Mouse (Mus musculus) forelimb bud, embryonic 11.5 days (tissue): ENCODE results near the gene Ap3d1.

Source experiments
- DNase-seq: peaks from one replicate; pipeline ENCODE4 v3.0.0-alpha.2; 2012; ENCODE audit warnings: low read depth, low spot score

Ap3d1 gene

GRCm38 (mm10) chr10:80666837-80667412 lies 75.1 kb downstream of the Ap3d1 start:
- no peak for DNase-seq

DNA sequence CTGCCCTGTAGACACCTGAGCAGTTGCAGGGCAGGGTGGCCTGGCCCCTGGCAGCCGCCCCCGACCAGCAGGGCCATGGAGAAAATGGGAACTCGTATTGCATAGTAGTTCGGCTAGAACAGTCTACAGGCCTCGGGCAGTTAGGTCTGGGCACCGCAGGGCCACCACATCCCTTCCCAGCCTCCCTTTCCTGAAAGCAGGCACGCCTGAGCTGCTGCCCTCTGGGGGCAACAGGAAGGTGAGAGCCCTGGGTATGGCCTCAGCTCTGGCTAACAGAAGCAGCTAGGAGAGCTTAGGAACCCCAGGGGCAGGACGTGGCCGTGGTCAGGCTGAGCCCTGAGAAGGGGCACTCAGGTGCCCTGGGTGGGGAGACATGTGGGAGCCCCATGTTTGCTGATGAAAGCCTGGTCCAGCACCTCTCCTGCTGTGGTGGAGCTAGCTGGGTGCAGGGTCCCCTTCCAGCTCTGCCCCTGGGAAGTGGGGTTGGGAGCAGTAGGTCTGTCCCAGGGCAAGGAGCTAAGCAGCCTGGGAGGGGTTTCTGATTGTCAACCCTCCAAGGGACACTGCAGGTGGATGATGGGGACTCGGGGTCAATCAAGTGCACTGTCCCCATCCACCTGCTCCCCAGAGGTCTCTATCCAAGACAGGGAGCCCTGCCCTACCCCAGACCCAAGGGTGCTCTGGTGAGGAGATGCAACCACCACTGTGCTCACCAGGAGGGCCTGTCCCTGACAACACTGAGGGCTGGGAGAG lies 75.9 kb downstream of the Ap3d1 start:
- DNase-seq, result no peak

DNA sequence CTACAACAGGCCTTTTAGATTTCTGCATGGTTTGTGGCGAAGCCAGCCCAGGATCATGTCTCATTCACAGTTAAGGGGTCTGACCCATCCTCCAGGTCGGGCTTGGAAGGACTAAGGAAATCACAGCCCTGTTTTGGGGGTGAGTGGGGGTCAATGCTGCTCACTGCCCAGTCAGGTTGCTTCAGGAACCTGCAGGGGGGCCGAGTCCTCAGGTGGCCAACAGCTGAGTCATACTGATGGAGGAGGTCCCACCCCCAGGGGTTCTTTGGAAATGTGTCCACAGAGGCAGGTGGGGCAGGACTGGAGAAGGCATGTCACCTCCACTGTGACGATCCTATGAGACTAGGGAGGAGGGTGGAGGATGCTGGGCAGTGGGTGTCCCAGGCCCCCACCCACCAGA lies 76.6 kb downstream of the Ap3d1 start:
- DNase-seq, result no peak

DNA sequence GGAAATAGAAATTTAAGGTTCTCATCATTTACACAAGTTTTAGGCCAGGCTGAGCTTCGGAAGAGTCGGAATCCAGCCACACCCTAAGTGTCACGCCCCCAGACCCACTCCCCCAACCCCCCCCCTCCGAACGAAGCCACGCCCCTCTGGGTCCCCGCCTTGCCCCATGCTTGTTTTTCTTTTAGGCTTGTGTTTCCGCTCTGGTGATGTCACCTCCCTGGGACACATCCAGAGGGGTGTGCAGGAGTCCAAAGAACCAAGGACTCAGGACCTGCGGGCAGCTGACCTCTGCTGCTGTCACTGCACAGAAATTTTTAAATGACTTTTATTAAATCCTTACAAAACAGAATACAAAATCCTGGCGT lies 77.1 kb downstream of the Ap3d1 start:
- no peak for DNase-seq

- DNase-seq, result no peak
Observed at GRCm38 (mm10) chr10:80664197-80665015, 77.7 kb downstream of the Ap3d1 start.

DNA sequence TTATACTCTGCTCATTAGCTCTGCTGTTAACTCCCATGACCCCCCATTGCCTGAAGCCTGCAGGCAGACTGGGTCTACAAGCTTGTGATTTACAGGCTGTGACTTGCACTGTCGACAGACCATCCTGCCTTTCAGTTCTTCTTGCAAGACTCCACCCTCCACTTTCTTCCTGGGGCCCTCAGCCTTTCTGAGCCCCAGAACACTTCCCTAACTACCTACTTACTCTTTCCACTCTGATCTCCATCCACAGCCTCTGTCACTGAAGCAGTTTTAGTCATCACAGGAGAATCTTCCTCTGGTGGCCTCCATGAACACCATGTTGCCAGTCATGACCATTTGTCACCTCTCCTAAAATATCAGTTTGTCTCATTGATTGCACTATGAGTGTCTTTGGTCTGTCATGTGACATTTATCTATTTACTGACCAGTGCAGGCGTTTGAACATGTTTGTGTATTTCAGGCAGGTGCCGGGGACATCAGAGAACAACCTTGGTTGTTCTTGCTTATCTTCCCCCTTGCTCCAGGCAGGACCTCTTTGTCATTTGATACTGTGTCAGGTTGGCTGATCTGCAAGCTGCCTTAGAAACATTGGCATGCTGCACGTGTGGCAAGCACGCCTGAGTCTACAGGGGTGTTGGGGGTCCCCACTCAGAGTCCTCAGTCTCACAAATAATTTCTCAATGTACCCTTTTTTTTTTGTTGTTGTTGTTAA lies 78.4 kb downstream of the Ap3d1 start:
- peak; percentile 39 for DNase-seq

DNA sequence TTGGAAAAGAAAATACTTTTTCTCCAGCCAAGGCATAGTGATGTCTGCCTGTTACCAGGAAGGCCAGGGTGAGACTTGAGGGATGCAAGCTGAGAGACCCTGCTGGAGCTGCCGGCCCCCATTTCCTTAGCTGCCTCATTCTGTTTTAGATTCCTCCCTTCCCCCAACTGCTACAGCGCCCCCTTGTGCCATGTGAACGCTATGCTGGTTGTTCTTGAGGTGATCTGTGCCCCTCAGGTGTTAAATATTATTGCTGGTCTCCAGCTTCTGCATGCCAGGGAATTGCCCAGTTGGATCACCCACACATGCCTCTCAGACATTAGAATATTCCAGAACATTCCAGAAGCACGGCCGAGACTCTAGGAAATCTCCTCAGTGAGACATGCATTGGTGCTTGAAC lies 80.9 kb downstream of the Ap3d1 start:
- peak; percentile 56 for DNase-seq

- peak; percentile 72 for DNase-seq
Observed at GRCm38 (mm10) chr10:80659213-80659612, 82.9 kb downstream of the Ap3d1 start.

DNA sequence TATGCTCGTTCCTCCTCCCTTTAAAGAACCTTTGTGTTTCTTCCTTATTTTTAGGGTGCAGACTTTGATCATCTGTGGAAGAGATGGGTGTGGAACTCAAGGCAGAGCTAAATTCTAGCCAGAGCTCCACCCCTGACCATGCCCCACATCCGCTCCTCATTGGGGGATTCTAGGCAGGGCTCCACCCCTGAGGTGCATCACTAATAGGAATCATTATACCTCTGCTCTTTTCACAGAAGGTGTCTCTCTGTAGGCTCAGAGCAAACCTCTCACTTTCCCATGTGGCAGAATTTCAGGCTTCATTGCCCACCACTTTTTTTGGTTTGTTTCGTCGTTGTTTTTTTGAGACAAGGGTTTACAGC lies 83.2 kb downstream of the Ap3d1 start:
- no peak for DNase-seq

DNA sequence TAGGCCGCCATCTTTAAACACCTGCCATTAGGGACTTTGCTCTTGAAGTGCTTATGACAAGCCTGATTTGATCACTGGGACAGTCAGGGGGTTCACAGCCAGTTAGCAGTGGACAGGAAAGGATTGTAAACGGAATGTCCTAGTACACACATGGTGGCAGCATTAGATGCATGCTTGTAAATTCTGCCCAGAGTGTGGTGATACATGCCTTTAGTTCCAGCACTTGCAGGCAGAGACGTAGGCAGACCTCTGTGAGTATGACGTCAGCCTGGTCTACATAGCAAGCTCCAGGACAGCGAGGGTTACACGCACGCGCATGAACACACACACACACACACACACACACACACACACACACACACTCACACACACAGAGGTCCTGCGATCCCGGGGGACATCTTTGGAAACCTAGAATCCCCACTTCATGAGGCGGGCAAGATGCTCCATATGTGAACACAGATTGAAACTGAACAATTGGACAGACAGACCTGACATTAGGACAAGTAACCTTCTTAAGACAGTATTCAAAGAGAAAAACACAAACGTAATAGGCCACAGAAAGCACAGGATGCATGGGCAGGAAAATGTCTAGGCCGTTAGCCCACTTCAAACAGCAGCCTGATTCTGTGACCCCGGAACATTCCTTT lies 83.7 kb downstream of the Ap3d1 start:
- DNase-seq, result no peak
